Mouse (Mus musculus) cerebellum, adult 11 months (tissue): ENCODE results near the gene Gpr157.

Experiments used
- DNase-seq: peaks from one replicate; pipeline ENCODE4 v3.0.0; 2022

The Gpr157 gene

DNA sequence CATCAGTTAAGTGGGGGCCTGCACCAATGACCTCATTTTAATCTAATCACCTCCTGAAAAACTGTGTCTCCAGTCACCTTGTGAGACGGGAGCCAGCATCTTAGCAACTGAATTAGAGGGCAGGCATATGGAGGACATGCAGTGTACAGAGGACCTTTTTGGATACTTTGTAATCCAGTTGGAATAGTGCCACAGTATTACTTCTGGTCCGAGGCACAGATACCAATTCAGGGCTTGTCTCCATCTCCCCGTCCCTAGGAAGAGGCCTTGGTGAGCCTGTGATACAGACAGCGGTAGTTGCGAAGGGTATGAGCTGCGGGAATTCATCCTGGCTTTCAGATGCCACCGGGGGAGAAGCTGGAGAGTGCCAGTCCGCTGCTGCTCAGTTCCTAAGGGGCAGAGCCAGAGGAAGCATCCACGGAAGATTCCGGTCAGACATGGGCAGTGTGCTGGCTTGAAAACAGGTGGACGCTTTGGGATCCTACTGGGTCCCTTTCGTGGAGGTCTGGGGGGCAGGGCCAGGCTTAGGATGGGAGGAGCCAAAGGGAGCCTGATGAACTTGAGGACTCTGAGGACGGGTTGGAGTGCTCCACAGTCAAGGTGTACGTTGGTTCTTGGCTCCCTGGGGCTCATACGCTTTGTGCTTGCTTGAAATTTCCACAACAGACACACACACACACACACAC is 14.6 kb upstream of the Gpr157 start:
- no peak for DNase-seq

DNA sequence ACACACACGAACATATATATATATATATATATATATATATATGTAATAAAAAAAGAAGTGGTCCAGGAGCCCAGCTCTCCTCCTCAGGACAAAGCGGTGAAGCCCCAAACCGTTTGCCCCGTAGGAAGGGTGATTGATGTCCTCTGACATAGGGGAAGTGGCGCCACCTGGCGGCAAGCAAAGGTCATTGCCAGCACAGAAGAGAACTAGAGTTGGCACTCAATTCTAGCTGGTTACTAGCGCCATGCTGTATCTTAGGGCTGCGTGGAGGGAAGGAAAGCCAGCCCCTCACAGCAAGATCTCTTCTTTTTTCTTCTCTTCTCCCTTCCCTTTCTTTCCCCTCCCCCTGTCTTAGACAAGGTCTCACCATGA is 14.1 kb upstream of the Gpr157 start:
- peak; percentile 33 for DNase-seq

DNA sequence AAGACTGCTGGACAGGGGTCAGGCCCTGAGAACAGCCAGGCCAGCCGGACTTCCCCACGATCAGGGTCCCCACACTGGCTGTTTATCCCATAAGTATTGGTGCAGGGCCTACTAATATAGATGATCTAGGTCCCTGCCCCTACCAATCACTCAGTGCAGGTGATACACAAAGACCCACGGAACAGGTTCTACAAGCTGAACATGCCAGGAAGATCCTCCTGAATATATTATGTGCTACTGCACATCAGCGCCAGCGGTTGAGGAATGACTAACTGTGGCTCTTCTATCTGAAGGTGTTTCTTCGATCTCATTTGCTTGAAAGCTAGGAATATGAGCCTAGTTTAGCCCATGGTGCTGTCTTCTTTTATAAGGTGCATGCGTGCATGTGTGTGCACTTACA is 11.8 kb upstream of the Gpr157 start:
- DNase-seq = no peak

DNA sequence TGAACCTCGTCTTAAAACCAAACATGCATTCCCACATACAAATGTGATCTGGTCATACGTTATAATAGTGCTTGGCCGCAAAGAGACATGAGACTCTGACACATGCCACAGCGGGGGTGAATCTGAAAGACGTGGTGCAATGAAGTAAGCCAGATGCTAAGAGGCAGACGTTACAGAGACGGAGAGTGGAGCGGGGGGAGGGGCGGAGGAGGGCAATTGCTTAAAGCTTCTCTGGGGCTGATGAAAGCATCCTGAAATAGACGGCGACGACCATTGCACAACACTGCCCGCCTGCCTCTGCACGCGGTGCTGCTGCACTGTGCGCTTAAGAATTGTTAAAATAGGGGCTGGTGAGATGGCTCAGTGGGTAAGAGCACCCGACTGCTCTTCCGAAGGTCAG is 11.0 kb upstream of the Gpr157 start:
- DNase-seq = no peak

DNA sequence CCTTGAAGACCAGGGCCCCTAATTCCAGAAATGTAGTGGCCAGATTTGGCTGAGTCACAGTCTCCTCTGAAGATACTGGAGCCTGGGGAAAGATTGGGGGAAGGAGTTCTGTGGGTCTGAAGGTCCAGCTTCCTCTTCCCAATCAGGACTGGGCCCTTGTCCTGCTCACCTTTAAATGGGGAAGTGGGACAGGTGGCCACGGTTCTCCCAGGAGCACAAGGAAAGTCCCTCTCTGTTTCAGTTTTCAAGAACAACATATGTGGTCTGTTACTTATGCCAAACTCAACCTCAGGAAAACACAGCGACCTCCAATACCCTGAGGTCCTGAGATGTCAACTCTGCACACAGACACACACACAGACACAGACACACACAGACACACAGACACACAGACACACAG is 8.5 kb upstream of the Gpr157 start:
- no peak for DNase-seq

DNA sequence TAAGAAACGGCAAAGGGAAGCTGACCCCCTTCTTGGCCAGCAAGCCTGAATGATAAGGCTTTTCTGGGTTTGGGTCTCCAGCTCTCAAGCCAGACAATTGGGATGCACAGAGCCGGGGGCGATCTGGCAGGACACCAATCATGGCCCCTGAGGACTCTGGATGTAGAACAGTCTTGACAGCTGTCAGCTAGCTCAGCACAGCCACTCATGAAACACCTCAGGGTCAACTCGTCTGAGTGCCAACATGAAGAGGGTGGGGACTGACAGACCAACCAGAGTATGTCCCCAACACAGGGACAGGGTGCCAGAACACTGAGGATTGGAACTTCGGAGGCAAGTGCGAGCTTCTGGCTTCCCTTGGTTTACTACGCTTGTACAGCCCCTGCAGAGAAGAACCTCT is 7.9 kb upstream of the Gpr157 start:
- no peak for DNase-seq

DNA sequence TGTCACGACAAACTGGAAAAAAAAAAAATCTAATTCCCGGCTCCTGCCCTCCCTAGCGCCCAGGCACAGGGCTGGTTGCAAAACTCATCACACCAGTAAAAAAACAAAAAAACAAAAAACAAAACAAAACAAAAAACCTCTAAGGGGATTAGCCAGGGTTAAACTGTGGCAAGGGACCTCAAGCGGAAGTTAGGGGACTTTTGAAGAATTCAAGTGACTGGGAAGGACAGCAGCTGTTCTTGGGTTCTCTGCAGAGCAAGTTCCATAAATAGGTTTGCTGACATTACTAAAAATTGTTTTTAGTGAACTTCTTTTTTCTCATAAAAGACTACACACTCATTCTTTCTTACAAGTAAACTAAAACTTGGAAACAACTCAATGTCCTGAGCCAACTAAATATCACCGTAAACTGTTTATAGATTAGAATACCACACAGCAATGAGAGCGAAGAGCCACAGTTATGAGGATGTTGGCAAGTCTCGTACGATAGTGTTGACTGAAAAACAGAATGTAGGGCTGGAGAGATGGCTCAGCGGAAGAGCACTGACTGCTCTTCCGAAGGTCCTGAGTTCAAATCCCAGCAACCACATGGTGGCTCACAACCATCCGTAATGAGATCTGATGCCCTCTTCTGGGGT is 6.7 kb upstream of the Gpr157 start:
- no peak for DNase-seq

DNA sequence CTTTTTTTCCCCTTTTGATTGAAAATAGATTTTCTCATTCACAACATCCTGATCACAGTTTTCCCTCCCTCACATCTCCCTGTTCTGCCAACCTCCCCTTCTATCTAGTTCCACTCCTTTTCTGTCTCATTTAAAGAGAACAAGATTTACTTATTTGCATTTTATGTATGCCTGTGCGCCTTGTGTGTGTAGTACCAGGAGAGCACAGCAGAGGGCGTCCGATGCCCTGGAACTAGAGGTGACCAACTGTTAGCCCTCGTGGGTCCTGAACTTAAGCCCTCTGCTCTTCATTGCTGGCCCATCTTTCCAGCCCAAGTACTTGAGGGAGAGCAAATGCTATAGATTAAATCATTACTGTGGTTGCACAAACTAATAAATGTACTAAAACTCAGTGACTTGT is 1.8 kb upstream of the Gpr157 start:
- DNase-seq = no peak

DNA sequence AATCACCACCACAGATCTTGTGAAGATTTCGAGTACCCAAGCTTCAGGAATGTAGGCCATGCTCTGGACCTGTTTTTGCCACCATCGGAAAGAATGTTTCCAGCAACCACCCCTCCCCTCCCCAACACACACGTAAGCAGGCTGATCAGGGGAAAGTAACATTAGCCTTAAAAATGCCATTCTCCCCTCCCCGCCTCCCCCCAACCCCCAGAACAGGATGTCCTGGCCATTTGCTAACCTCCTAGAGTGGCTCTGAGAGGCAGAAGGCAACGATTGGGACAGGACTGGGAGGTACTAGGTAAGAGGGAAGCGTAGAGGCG is 364 bp upstream of the Gpr157 start:
- no peak for DNase-seq

DNA sequence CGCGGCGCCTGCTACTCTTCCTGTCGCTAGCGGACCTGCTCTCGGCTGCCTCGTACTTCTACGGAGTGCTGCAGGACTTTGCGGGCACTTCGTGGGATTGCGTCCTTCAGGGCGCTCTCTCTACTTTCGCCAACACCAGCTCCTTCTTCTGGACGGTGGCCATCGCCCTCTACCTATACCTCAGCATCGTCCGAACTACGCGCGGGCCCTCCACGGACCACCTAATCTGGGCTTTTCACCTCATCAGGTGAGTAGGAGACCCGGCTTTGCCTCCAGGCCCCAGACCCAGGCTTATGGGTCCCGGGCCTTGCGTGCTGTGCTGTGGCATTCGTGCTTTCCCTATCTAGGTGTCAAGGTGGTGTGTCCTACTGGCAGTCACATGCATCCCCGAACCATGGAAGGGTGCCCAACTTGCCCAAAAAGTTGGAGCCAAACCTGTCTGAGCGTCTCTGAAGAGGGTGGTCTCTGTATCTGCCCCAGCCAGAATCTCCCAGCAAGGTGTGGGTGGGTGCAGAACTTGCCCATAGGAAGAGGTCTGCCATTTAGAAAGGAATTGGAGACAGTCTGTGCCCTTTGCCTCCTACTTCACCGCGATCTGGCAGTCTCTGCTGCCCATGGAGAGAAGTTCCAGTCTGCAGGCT is 845 bp downstream of the Gpr157 start:
- no peak for DNase-seq

DNA sequence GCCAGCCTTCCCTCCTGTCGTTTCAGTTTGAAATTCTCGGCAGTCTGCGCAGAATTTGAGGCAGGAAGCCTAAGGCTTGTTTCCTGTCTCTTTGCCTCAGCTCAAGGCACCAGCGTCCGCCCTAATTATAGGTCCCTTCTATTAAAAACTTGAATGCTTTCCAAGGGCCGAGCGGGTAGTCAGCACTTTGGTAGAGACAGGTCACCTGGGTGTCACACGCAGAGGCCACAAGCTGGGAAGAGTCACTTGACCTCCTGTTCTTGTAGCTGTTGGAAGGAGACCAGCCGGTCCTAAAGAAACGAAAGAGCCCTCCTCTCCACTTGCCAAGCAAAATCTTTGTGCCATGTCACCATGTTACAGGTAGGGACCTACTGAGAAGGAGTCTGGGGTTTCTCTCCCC is 2.0 kb downstream of the Gpr157 start:
- no peak for DNase-seq

DNA sequence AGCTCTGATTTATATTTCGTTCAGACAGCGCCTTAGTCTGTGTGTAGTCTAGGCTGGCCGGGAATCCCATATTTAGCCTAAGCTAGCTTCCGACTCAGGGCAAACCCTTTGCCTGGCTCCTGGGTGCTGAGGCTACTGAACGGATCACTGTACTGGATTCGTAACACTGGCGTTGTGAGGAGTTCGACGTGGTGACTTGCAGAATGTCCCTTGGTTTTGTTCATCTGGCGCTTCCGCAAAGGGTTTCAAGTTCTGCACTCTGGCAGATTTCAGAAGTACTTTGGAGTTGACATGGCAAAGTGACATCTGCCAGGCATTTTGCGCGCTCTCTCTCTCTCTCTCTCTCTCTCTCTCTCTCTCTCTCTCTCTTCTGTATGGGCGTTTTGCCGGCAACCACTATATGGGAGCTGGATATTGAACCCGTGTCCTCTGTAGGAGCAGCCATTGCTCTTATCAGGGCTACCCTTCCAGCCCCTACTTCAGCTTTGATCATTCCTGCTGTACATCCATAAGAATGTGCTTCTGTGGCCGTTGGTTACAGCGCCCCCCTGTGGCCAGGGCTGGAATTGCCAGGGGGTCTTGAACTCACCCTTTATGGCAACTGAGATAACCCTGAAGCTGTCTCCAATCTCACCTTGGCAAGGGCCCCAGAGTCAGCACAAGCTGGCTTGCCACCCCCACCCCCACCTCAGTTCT is 4.9 kb downstream of the Gpr157 start:
- peak; percentile 30 for DNase-seq

DNA sequence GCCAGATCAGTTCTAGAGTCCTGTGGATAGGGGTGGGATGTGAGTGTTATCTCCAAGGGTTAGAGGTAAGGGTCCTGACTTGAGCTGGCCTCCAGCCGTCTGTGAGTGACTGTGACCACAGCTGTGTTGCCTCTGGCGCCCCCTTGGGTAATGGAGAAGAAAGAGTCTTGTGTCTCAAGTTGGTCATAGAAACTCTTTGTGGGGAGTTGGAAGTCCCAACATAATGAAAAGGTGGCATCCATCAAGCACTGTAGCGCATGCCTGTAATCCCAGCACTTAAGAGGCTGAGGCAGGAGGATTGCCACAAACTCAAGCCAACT is 5.4 kb downstream of the Gpr157 start:
- DNase-seq = no peak

DNA sequence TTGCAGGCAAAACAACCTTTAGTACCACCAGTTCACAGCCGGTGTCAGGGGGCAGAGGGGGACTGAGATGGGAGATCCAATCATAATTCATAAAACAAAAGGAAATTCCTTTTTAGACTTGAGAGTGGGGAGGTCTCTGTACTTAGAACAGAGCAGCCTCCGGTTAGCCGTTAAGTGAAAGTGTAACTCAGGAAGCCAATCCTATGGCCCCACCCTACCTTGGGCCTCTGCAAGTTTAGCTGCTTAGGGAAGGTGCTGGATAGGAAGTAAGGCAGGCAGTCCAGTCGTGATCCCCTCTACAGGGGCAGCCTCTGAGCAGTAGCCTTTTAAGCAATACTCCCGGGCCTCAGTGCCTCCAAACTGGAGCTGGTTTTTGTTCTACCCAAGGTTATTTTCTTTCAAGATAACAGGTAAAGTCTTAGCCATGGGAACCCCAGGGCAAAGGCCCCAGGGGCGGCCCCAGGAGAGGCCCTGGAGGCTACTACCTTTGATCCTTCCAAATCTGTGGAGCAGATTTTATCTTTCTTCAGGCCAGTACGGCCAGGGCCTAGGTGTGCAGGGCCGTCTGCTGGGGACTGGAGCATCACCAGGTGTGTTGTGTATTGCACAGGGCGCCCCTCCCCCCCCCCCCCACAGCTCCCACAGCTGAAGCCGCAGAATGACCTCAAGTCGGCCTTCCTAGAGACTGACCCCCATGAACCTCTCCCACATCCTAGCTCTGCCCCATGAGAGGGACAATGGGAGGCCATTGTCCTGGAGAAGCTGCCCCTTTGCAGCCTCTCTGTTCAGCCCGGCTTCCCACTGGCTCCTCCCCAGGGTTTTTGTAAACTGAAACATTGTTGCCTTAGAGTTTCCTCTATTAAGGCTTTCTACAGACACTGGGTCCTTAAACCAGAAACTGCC is 6.6 kb downstream of the Gpr157 start:
- no peak for DNase-seq

DNA sequence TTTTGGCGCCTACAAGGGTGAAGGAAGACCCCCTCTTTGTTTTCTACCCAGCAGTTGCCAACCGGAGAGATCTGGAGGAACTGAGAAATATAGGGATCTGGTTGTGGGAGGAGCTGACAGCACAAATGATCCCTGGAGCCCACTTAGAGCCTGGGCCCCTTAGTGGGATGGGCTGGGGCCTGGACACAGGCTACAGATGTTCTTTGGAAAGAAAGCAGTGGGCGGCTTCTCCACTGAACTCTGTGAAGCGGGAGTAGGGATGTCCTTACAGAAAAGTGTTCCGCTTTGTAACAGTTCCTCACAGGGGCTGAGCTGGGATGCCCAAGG is 7.3 kb downstream of the Gpr157 start:
- no peak for DNase-seq

DNA sequence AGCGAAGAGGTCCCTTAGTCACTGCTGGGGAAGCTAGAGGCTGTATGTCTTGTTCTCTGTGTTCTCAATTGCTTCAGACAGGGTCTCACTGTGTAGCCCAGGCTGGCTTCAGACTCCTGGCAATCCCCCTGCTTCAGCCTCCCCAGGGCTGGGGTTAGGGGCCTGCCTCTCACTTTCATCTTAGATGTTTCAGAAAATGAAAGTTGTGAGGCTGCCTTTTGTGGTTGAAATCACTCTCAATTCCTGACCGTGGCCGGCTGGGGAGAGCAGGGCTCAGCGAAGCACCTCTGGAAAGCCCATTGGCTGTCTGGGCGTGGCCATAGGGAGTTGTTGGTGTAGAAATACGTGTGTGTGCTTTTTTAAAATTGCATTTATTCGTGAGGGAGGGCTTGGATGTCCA is 9.1 kb downstream of the Gpr157 start:
- DNase-seq = no peak

DNA sequence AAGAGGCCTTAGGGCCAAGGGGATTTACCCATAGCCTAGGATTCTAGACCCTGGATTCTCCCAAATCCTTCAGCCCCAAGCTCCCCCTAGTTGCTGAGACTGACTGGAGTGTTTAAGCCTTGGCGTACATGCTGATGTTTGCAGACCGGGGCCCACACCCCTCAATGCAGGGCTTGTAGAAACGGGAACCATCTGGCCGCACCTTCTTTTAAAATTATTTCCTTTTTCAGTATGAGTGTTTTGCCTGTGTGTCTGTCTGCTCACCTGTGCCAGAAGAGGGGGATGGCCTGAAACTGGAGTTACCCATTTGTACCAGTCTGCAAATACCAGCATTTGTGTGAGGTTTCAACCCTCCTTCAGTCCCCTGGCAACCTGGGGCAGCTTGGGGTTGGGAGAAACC is 10.7 kb downstream of the Gpr157 start:
- DNase-seq = no peak

DNA sequence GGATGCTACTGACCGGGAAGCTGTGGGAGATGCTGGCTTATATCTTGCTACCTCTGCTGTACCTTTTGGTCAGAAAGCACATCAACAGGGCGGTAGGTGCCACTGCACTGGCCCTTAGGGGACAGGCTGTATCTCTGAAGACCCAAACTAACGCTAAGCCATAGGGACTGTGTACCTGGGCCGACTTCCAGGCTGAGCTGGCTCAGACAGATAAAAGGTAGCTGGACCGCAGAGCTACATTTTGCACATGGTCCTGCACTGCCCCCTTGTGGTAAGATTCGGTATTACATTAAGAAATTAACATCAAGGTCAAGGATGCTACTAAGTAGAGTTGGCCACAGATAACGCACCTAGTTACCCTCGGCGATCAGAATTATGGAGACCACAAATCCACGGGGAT is 11.7 kb downstream of the Gpr157 start:
- DNase-seq = peak; percentile 70

DNA sequence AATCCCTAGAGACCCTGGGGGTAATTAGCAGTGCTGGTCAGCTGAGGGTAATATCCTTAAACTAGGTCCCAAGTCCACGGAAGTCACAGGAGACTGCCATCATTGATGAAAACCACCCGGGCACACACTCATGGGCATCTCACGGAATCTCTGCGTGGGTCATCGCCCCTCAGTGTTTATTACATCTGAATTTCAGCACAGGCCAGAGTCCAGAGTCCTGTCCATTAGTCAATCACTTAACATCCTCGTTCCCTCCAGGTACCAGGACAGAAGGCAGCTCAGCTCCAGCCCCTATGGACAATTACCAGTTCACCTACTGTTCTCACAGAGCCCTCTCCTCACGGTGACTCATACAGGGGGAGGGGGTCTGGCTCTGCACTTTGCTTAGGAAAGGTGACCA is 15.7 kb downstream of the Gpr157 start:
- DNase-seq = no peak

DNA sequence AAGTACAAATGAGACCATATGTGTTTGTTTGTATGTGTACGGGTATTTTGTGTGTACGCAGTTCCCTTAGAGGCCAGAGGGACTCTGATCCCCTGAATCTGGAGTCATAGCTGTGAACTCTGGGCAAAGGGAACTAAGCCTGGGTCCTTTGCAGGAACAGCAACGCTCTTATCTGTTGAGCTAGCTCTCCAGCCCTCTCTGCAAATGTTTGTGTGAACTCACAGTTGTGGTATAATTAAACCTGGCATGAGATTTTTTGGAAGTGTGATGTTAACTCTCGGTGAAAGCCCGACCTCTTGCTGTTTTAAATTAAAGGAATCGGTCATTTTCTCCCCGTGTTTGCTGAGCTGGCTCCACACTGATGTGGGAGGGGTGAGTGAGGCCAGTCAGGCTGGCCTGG is 18.5 kb downstream of the Gpr157 start:
- DNase-seq = no peak

DNA sequence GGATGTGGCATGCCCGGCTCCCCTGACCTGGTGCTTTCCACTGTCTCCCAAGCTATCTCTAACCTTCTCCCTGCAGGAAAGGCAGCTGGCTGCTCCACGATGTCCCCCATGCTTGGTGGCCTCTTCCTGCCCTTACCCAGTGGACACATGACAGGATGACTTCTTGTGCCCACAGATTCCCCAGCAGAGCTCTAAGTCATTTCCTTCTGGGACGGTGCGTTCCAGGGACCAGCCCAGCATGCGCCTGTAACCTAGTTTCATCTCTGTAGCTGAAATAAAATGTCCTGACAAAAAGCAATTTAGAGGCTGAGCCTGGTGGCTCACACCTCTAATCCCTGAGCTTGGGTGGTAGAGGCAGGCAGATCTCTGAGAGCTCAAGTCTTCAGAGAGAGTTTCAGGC is 19.5 kb downstream of the Gpr157 start:
- no peak for DNase-seq

DNA sequence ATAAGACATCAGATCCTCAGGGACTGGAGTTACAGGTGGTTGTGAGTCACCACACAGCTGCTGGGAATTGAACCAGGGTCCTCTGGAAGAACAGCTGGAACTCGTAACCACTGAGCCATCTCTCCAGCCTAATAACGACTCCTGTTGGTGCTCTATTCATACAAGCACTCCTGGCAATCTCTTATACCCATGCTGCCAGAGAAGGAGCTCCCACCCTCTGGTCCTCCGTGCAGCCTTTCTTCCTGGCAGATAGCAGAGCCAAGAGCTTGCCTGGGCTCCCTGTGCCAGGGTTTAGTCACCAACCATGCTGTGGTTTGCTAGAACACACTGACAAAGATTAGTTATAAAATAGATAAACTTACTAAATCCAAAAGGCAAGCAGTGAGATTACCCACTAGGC is 22.5 kb downstream of the Gpr157 start:
- no peak for DNase-seq

DNA sequence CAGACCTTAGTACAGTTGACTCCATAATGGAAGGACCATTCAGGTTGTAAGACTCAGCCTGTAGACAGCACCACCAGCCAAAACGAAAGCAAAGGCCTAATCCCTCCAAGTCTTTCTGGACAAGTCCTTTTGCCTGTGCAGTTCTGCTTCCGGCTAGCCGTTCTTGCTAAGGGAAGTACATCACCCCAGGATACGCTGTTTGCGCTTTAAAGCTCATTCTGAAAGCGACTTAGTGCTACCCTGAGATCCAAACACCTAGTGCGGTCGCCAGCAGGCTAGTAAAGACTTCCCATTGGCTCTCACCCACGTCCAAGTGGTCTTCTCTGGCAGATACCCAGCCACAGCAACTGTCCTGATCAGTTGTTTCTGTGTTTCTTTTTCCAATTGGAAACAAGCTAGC is 23.2 kb downstream of the Gpr157 start:
- no peak for DNase-seq

DNA sequence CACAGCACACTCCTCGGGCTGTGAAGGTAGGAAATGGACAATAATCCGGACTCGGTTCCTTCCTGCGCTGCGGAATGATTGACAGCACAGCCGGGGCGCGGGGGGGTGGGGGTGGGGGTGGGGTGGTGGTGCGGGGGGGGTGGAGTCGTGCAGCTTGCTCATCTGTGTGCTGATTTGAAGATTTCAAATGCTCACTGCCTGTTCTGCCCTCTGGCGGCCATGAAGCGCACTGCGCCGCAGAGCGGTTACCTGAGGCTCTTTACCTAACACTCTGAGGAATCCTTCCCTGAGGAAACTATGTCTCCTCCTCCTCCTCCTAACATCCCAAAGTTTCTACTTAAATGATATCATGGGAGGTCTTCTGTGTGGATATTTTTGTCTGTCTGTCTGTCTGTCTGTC is 25.7 kb downstream of the Gpr157 start:
- DNase-seq = peak; percentile 72
